Mouse (Mus musculus) thymus, adult 2 months (tissue): Measurements from ENCODE around the gene Snx33.

Experiments used
- CTCF ChIP-seq: fragments of 200-500 bp; IDR thresholded peaks from 2 replicates; pipeline ENCODE4 v1.5.1; 2012; ENCODE audit warnings: mild to moderate bottlenecking, control low read depth, low read length, moderate library complexity, borderline replicate concordance; ENCODE audit not compliant: control insufficient read depth, poor library complexity, insufficient read depth; ENCODE audit errors: extremely low read depth
- POLR2A ChIP-seq: fragments of 200-500 bp; IDR thresholded peaks from 2 replicates; pipeline ENCODE4 v1.6.1; 2012; ENCODE audit warnings: mild to moderate bottlenecking, low read length, control low read depth, moderate library complexity; ENCODE audit not compliant: control insufficient read depth, poor library complexity, insufficient read depth; ENCODE audit errors: extremely low read depth

DNA sequence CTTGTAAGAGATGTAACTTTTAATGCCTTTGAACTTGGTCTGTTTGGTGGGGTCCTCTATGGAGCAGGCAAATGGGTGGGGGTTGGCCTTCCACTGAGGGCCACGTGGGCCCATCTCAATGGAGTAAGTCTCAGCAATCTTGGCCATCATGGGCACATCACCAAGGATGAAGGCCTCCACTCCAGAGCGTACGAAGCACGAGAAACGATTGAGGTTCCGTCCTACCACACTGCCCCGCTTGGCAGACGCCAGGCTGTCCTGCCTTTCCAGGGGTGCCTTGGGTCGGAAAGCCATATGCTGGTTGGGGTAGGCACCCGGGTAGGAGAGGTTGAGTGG is 2.2 kb downstream of the Snx33 start:
- TF ChIP-seq CTCF (no peak), POLR2A (no peak)
